Mouse (Mus musculus) left cerebral cortex, postnatal 14 days (tissue): ENCODE data around the gene Nalcn. TPM values are rescaled to one million over a fixed set of nuclear protein-coding genes. Genes with fewer than 3 reads are reported as not detected.

Experiments used
- DNase-seq, 2 experiments: peaks; one replicate each; pipeline ENCODE4 v3.0.0; 2021 to 2022; ENCODE audit warnings: low spot score in 2 of 2, mixed read lengths in 1 of 2
- intact Hi-C: fragments of 180-260 bp; cut with DNase I; formaldehyde crosslinking; loops from one replicate; pipeline ENCODE4 v1.15.1; 2025
- total RNA-seq, 2 experiments: library from RNA; stranded (reverse); gene quantifications; 2 replicates each; pipeline ENCODE4 v1.2.3; 2021

The Nalcn gene
- total RNA-seq, 2 experiments from 2014 or later, result 69.3 to 72.5 TPM

DNA sequence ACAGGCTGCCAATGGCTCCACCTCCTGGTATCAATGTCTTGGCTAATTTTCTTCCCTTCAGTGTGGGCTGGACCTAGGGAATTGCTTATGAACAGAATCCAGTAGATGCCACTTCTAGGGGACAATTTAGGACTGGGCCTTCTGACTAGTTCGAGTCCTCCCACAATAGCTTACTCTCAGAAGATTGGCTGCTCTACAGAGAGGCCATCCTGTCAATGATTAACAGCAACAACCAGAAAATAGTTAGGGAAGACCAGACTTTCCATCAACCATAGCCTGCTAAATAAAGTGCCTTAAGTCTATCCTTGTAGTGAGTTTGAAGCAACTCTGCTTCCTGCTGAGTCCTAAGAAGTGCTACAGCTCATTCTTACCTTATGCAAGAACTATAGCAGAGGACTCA lies 386.2 kb downstream of the Nalcn start:
- intact Hi-C loops, result loop anchor here (2.0 kb wide), 1 partner anchor 288 kb away; no protein-coding TSS in a partner anchor
- no peak for DNase-seq

DNA sequence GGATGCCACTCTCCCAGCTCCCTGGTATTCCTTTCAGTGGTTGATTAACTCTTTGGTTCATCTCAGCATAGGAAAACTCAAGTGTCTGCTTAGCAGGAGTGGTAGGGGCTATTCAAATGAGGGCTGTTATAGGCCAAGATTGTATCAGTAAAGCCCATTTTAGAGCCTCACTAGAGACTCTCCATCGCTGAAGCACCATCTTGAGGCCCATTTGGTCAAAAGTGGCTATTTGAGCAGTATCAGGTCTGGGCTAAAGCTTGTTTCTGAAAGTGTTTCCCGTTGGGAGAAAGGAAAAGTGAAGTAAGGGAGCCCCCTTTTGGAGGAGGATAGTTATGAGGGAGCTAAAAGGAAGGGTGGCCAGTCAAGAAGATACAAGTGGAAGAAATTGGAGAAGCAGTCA lies 387.0 kb downstream of the Nalcn start:
- intact Hi-C loops, result loop anchor here (2.0 kb wide), 1 partner anchor 287 kb away; no protein-coding TSS in a partner anchor
- peak; percentile 33 to 36 for DNase-seq

DNA sequence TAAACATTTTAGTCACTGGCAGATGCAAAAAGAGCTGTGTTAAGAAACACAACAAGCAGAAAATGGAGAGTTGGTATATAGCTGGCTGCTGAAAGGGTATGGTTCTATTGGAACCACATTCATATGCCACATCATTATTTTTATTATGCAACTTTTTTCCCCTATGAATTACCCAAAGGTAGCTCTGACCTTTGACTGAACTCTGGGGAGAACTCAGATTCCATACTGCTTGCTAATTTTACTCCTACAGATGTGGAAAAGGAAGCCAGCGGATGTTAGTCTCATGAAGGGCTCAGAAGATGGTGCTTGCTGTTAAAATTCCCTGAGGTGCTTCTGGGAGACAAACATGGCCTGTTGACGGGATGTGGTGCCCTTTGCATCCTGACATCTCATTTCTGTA lies 389.9 kb downstream of the Nalcn start:
- DNase-seq, result no peak
- intact Hi-C loops, result no loop called here

DNA sequence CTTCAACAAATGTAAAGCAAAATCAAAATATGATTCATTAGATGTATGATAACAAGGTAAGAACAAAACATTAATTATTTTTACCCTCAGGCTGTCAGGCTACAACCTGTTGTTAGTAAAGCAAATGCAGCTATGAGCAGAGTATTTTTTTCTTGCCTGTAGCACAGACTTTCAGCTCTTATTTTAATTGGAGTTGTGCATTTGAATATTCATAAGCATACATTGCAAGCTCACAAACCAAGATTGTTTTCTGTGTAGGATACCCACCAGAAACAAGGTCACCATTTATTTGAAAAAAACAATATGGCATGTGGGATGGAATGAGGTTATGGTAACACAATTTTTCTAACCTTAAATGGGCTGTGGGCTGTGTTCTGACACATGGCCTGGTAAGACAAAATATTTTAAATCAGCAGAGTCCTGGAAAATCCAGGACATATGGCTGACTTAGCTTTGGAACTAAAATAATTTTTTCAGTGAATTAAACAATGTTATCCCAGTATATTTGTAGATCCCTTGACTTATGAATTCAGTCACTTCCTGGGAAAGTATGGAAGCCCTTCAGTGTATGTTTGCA lies 394.2 kb downstream of the Nalcn start:
- peak in 1 of 2 experiments; percentile 30 for DNase-seq
- intact Hi-C loops, result no loop called here

Other genes starting within 250 kb of the Nalcn start
- gene Itgbl1, start 32.8 kb upstream of the Nalcn start, total RNA-seq, result 1 to 10 TPM; 2.3 to 2.4 TPM